Mouse (Mus musculus) adrenal gland, adult 8-10 months (tissue): ENCODE measurements around the gene Gpx3. TPM values are rescaled to one million over a fixed set of nuclear protein-coding genes. Genes with fewer than 3 reads are reported as not detected.
"Not testable (repeated sequence)": the region's sequence is repeated elsewhere in the genome, so short reads cannot be mapped to it uniquely, and the experiment has no call there.

ENCODE experiments used
- DNase-seq: peaks from one replicate; pipeline ENCODE4 v3.0.0; 2022
- total RNA-seq, 4 experiments: library from RNA; stranded (reverse); gene quantifications; 2 replicates each; pipeline ENCODE4 v1.2.4; 2022

The Gpx3 gene
- total RNA-seq, 4 experiments from 2014 or later: 89.1 to 315 (median 150) TPM

- DNase-seq: no peak
These were observed 21.2 kb upstream of the Gpx3 start for GRCm38 (mm10) chr11:54881051-54881474.

- peak; percentile 55 for DNase-seq
These were observed 19.6 kb upstream of the Gpx3 start for GRCm38 (mm10) chr11:54882671-54883070.

- DNase-seq: no peak
These were observed 17.9 kb upstream of the Gpx3 start for GRCm38 (mm10) chr11:54884197-54884828.

GRCm38 (mm10) chr11:54884937-54885336 is 17.3 kb upstream of the Gpx3 start:
- DNase-seq: peak; percentile 70

GRCm38 (mm10) chr11:54885406-54885805 is 16.8 kb upstream of the Gpx3 start:
- DNase-seq: no peak

GRCm38 (mm10) chr11:54887927-54888326 is 14.3 kb upstream of the Gpx3 start:
- DNase-seq: no peak

- DNase-seq: no peak
These were observed 10.9 kb upstream of the Gpx3 start for GRCm38 (mm10) chr11:54891341-54891740.

GRCm38 (mm10) chr11:54892091-54892490 is 10.2 kb upstream of the Gpx3 start:
- no peak for DNase-seq

- no peak for DNase-seq
These were observed 7.7 kb upstream of the Gpx3 start for GRCm38 (mm10) chr11:54894589-54894988.

- not testable (repeated sequence) for DNase-seq
These were observed 5.6 kb upstream of the Gpx3 start for GRCm38 (mm10) chr11:54896646-54897045.

- no peak for DNase-seq
These were observed 4.8 kb upstream of the Gpx3 start for GRCm38 (mm10) chr11:54897470-54897869.

- no peak for DNase-seq
These were observed 2.6 kb upstream of the Gpx3 start for GRCm38 (mm10) chr11:54899657-54900056.

- DNase-seq: no peak
These were observed 1.1 kb downstream of the Gpx3 start for GRCm38 (mm10) chr11:54903339-54903738.

- no peak for DNase-seq
These were observed 1.9 kb downstream of the Gpx3 start for GRCm38 (mm10) chr11:54903940-54904706.

- no peak for DNase-seq
These were observed 2.8 kb downstream of the Gpx3 start for GRCm38 (mm10) chr11:54905086-54905485.

- DNase-seq: no peak
These were observed 3.7 kb downstream of the Gpx3 start for GRCm38 (mm10) chr11:54905931-54906330.

- no peak for DNase-seq
These were observed 4.2 kb downstream of the Gpx3 start for GRCm38 (mm10) chr11:54906466-54906865.

GRCm38 (mm10) chr11:54907259-54907658 is 5.0 kb downstream of the Gpx3 start:
- DNase-seq: no peak

- DNase-seq: no peak
These were observed 7.0 kb downstream of the Gpx3 start for GRCm38 (mm10) chr11:54909273-54909672.

GRCm38 (mm10) chr11:54910081-54910665 is 7.9 kb downstream of the Gpx3 start:
- DNase-seq: no peak

GRCm38 (mm10) chr11:54911201-54911600 is 8.9 kb downstream of the Gpx3 start:
- no peak for DNase-seq

- no peak for DNase-seq
These were observed 9.6 kb downstream of the Gpx3 start for GRCm38 (mm10) chr11:54911671-54912502.
